ENCODE assay signal across 9 mouse cellular contexts in the genomic region with DNA sequence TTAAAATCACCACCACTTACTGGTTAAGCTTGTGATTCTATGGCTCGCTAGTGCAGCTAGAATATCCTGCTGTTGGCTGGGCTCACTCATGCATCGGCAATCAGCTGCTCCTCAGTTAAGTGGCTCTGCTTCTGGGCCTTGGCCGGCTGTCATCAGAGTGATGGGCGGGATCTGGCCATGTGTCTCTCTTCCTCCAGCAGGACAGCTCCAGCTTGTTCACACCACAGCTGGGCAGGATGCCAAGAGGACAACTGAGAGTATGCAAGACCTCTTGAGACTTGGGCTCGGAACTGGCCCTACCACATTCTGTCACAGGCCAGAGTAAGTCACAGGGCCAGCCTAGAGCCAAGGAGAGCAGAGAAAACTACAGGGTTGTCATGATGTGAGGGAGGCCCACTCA. TPM values are rescaled to one million over a fixed set of nuclear protein-coding genes. Genes with fewer than 3 reads are reported as not detected.
DNase-seq lines count a peak whose midpoint lies in the region; ATAC-seq and TF ChIP-seq lines count a peak whose summit lies in the region.
"Had no signal": no experiment of that assay in that cellular context is flagged by ENCODE, and none has a peak within 500 bp of the region (broad histone marks: within the 10 kb centered on the region; RNA-seq: fewer than 3 reads in every experiment).

No protein-coding gene starts in this region.

- intact Hi-C loops in heart, postnatal 14 days (cut with DNase I), result no loop called here

- no peak overlapping the region for H3K4me3 ChIP-seq in limb, embryonic 14.5 days (replicated peaks; ENCODE audit: low read length)
- no peak overlapping the region for H3K4me3 ChIP-seq in limb, embryonic 10.5 days
- no peak overlapping the region for H3K4me3 ChIP-seq in forebrain, embryonic 15.5 days
- no peak overlapping the region for H3K4me3 ChIP-seq in lung, adult 2 months (replicated peaks; ENCODE audit: extremely low read depth, low read depth, low read length)
- no peak overlapping the region for H3K4me3 ChIP-seq in liver, embryonic 12.5 days
- H3K4me3 ChIP-seq: megakaryocyte, embryonic 14.5 days had no signal

- H3K27me3 ChIP-seq in limb, embryonic 14.5 days (ENCODE audit: control insufficient read depth, insufficient read depth, low read length), result no peaks in the 10 kb centered on the region
- peaks cover 38% of the 10 kb centered on the region for H3K27me3 ChIP-seq in limb, embryonic 10.5 days (ENCODE audit: low read depth, poor library complexity, severe bottlenecking)
- H3K27me3 ChIP-seq in forebrain, embryonic 15.5 days, result no peaks in the 10 kb centered on the region
- H3K27me3 ChIP-seq in liver, embryonic 12.5 days (replicated peaks), result peaks cover 28% of the 10 kb centered on the region

- H3K36me3 ChIP-seq in limb, embryonic 14.5 days (ENCODE audit: control insufficient read depth, insufficient read depth, low read length), result no peaks in the 10 kb centered on the region
- no peaks in the 10 kb centered on the region for H3K36me3 ChIP-seq in limb, embryonic 10.5 days
- no peaks in the 10 kb centered on the region for H3K36me3 ChIP-seq in forebrain, embryonic 15.5 days
- no peaks in the 10 kb centered on the region for H3K36me3 ChIP-seq in liver, embryonic 12.5 days

- peak; percentile 60 for DNase-seq in limb, embryonic 14.5 days (ENCODE audit: low spot score)
- no peak for DNase-seq in limb, embryonic 10.5 days (ENCODE audit: low spot score)
- DNase-seq in heart, postnatal 14 days, result peak; percentile 88 to 93
- peak; percentile 80 for DNase-seq in lung, adult 2 months
- DNase-seq in urinary bladder, postnatal 10 days (ENCODE audit: low spot score), result peak; percentile 35
- DNase-seq in T-cell, adult 2 months (ENCODE audit: low spot score), result no peak

- H3K4me1 ChIP-seq in limb, embryonic 14.5 days (ENCODE audit: control insufficient read depth, insufficient read depth, low read length), result peaks cover 18% of the 10 kb centered on the region
- H3K4me1 ChIP-seq in limb, embryonic 10.5 days, result peaks cover 38% of the 10 kb centered on the region
- peaks cover 81% of the 10 kb centered on the region for H3K4me1 ChIP-seq in forebrain, embryonic 15.5 days
- peaks cover 7% of the 10 kb centered on the region; the same call in 1 of the 2 replicates for H3K4me1 ChIP-seq in lung, adult 2 months (ENCODE audit: control insufficient read depth, insufficient read depth, low read length)
- H3K4me1 ChIP-seq in liver, embryonic 12.5 days, result no peaks in the 10 kb centered on the region

- H3K9me3 ChIP-seq in limb, embryonic 14.5 days (ENCODE audit: control insufficient read depth, low read length), result no peaks in the 10 kb centered on the region
- no peaks in the 10 kb centered on the region for H3K9me3 ChIP-seq in limb, embryonic 10.5 days (replicated peaks)
- H3K9me3 ChIP-seq in forebrain, embryonic 15.5 days, result no peaks in the 10 kb centered on the region
- H3K9me3 ChIP-seq in liver, embryonic 12.5 days (replicated peaks), result no peaks in the 10 kb centered on the region

- 40% methylated on average over 5 of the region's 5 CpGs for WGBS in limb, embryonic 14.5 days
- 45% methylated on average over 5 of the region's 5 CpGs for WGBS in limb, embryonic 10.5 days
- WGBS in forebrain, embryonic 15.5 days, result 18% methylated on average over 5 of the region's 5 CpGs
- 25% methylated on average over 5 of the region's 5 CpGs for WGBS in lung, adult 2 months
- WGBS in liver, embryonic 12.5 days (ENCODE audit: insufficient replicate concordance), result 51% methylated on average over 5 of the region's 5 CpGs

- no peak overlapping the region for H3K27ac ChIP-seq in limb, embryonic 14.5 days (replicated peaks; ENCODE audit: low read depth, low read length)
- no peak overlapping the region for H3K27ac ChIP-seq in limb, embryonic 10.5 days
- peak overlapping the region; percentile 97 for H3K27ac ChIP-seq in forebrain, embryonic 15.5 days (replicated peaks)
- H3K27ac ChIP-seq in liver, embryonic 12.5 days, result no peak overlapping the region

- no peak overlapping the region for H3K4me2 ChIP-seq in limb, embryonic 14.5 days (replicated peaks; ENCODE audit: low read depth, low read length, severe bottlenecking)
- H3K4me2 ChIP-seq in forebrain, embryonic 15.5 days (replicated peaks), result no peak overlapping the region
- H3K4me2 ChIP-seq in liver, embryonic 12.5 days, result no peak overlapping the region

- TF ChIP-seq POLR2A in limb, embryonic 14.5 days (IDR thresholded peaks at IDR 0.05; ENCODE audit: borderline replicate concordance, extremely low read depth, insufficient read depth, insufficient read length), result no peak
- no peak for TF ChIP-seq POLR2A in lung, adult 2 months (IDR thresholded peaks at IDR 0.05; ENCODE audit: borderline replicate concordance, extremely low read depth, low read depth, low read length)

- H3K9ac ChIP-seq in limb, embryonic 14.5 days (ENCODE audit: low read depth, low read length, severe bottlenecking), result no peak overlapping the region
- no peak overlapping the region for H3K9ac ChIP-seq in forebrain, embryonic 15.5 days (replicated peaks)
- H3K9ac ChIP-seq in liver, embryonic 12.5 days, result no peak overlapping the region

- peak; percentile 45; the same call in 1 of the 2 replicates for ATAC-seq in limb, embryonic 14.5 days (ENCODE audit: low FRiP score, low read depth)
- no peak for ATAC-seq in forebrain, embryonic 15.5 days (replicated peaks)
- ATAC-seq in liver, embryonic 12.5 days, result no peak

- TF ChIP-seq CTCF in lung, adult 2 months (IDR thresholded peaks at IDR 0.05; ENCODE audit: insufficient read depth, low read length), result no peak

RNA-seq across cellular contexts. Expression of a gene that starts 39.7 kb away (rescaled TPM):
- polyA plus RNA-seq in limb, embryonic 14.5 days (2012; rRNA removed), result 2.0 and 2.8 TPM in 2 replicates
- 0.29 and 0.48 TPM in 2 replicates for polyA plus RNA-seq in limb, embryonic 14.5 days (2014; fragmentation: Nextera tagmentation; extraction: Ambion mirVana)
- not detected in 2 replicates for polyA plus RNA-seq in limb, embryonic 10.5 days (2016; fragmentation: Nextera tagmentation; extraction: Ambion mirVana)
- polyA plus RNA-seq in forebrain, embryonic 15.5 days (2015; fragmentation: Nextera tagmentation; extraction: Ambion mirVana), result 4.4 and 5.3 TPM in 2 replicates
- total RNA-seq in heart, postnatal 14 days (2021), result 1 to 10 TPM; 6.1 to 7.2 TPM
- 3.1 and 4.1 TPM in 2 replicates for polyA plus RNA-seq in lung, adult 2 months (2012; rRNA removed)
- not detected in 2 replicates for polyA plus RNA-seq in liver, embryonic 12.5 days (2016; fragmentation: Nextera tagmentation; extraction: Ambion mirVana)

Comparison
In these comparisons a context has a peak if more than half of its experiments do, and no peak if none do; other contexts are left out.
1. DNase-seq: peak in limb, embryonic 14.5 days (single experiment), heart, postnatal 14 days (2 of 2), lung, adult 2 months (single experiment) and urinary bladder, postnatal 10 days (single experiment); none in limb, embryonic 10.5 days (single experiment) and T-cell, adult 2 months (single experiment).